Mouse (Mus musculus): ENCODE measurements around the gene Plscr4. TPM values are rescaled to one million over a fixed set of nuclear protein-coding genes. Genes with fewer than 3 reads are reported as not detected.

Gene Plscr4
- polyA plus RNA-seq, 1 experiment from 2014 or later: 1.1 TPM

GRCm38 (mm10) chr9:92524506-92524905 lies 67.3 kb downstream of the Plscr4 start:
- no peaks in the 10 kb centered on the region for H3K4me1 ChIP-seq (replicated peaks)
- ATAC-seq: no peak
- no peak overlapping the region for H3K9ac ChIP-seq (replicated peaks)
- no peak overlapping the region for H3K27ac ChIP-seq
- H3K4me2 ChIP-seq (replicated peaks): no peak overlapping the region
- no peaks in the 10 kb centered on the region for H3K36me3 ChIP-seq
- H3K27me3 ChIP-seq: no peaks in the 10 kb centered on the region
- no peaks in the 10 kb centered on the region; the same call in 1 of the 2 replicates for H3K9me3 ChIP-seq
- H3K4me3 ChIP-seq (replicated peaks): no peak overlapping the region
- 83% methylated on average over 4 of the region's 4 CpGs for WGBS

- no peaks in the 10 kb centered on the region for H3K9me3 ChIP-seq
- H3K27ac ChIP-seq: no peak overlapping the region
- H3K36me3 ChIP-seq: no peaks in the 10 kb centered on the region
- WGBS: 87% methylated on average over 3 of the region's 3 CpGs
- no peaks in the 10 kb centered on the region for H3K27me3 ChIP-seq
- H3K4me2 ChIP-seq (replicated peaks): no peak overlapping the region
- H3K4me3 ChIP-seq (replicated peaks): no peak overlapping the region
- no peak overlapping the region for H3K9ac ChIP-seq (replicated peaks)
- H3K4me1 ChIP-seq (replicated peaks): no peaks in the 10 kb centered on the region
- no peak for ATAC-seq
These were observed 72.9 kb downstream of the Plscr4 start for GRCm38 (mm10) chr9:92530055-92530454.

- Histone ChIP-seq H3K36me3 (no peaks in the 10 kb centered on the region), H3K9me3 (no peaks in the 10 kb centered on the region), H3K4me3 (replicated peaks) (no peak overlapping the region), H3K9ac (replicated peaks) (no peak overlapping the region), H3K27ac (no peak overlapping the region), H3K27me3 (peaks cover 6% of the 10 kb centered on the region), H3K4me1 (replicated peaks) (peaks cover 7% of the 10 kb centered on the region), H3K4me2 (replicated peaks) (no peak overlapping the region)
- WGBS: 77% methylated on average over 6 of the region's 6 CpGs
- no peak for ATAC-seq
These were observed 80.6 kb downstream of the Plscr4 start for GRCm38 (mm10) chr9:92537735-92538134.

- Histone ChIP-seq H3K9ac (replicated peaks) (no peak overlapping the region), H3K9me3 (no peaks in the 10 kb centered on the region), H3K4me2 (replicated peaks) (no peak overlapping the region), H3K4me3 (replicated peaks) (no peak overlapping the region), H3K27me3 (peaks cover 6% of the 10 kb centered on the region), H3K27ac (no peak overlapping the region), H3K4me1 (replicated peaks) (peaks cover 12% of the 10 kb centered on the region), H3K36me3 (no peaks in the 10 kb centered on the region)
- ATAC-seq: no peak
- WGBS: 74% methylated on average over 6 of the region's 6 CpGs
These were observed 81.0 kb downstream of the Plscr4 start for GRCm38 (mm10) chr9:92538216-92538615.

Other genes starting within 250 kb of the Plscr4 start
- 11.6 TPM in 2 replicates for gene Plscr1, start 207.6 kb upstream of the Plscr4 start, polyA plus RNA-seq (2015; fragmentation: Nextera tagmentation; extraction: Ambion mirVana)
- gene Plscr2, start 181.8 kb upstream of the Plscr4 start, polyA plus RNA-seq (2015; fragmentation: Nextera tagmentation; extraction: Ambion mirVana): 0.36 and 0.49 TPM in 2 replicates
- not detected in 2 replicates for gene 1700057G04Rik, start 148.0 kb upstream of the Plscr4 start, polyA plus RNA-seq (2015; fragmentation: Nextera tagmentation; extraction: Ambion mirVana)
- 10.7 and 11.1 TPM in 2 replicates for gene Plod2, start 84.8 kb downstream of the Plscr4 start, polyA plus RNA-seq (2015; fragmentation: Nextera tagmentation; extraction: Ambion mirVana)